Mouse (Mus musculus) stomach, embryonic 14.5 days (tissue): ENCODE data around the gene Nsmce3. TPM values are rescaled to one million over a fixed set of nuclear protein-coding genes. Genes with fewer than 3 reads are reported as not detected.

Experiments used
- ATAC-seq: fragments of 200-750 bp; cut with Nextera tagmentation; 2 replicates; pipeline ENCODE4 v1.8.0; 2017; ENCODE audit warnings: low read depth, moderate TSS enrichment; ENCODE audit not compliant: insufficient number of reproducible peaks, insufficient read depth, low FRiP score
- H3K27ac ChIP-seq: fragments of 300-500 bp; sonication (generic); 2 replicates; pipeline ENCODE4 v1.5.1; 2014; ENCODE audit warnings: mild to moderate bottlenecking, low read length, moderate library complexity, mixed read lengths
- H3K27me3 ChIP-seq: fragments of 300-500 bp; sonication (generic); 2 replicates; pipeline ENCODE4 v1.6.1; 2014; ENCODE audit warnings: low read length, control low read depth, mixed read lengths; ENCODE audit not compliant: control insufficient read depth, insufficient read depth
- H3K36me3 ChIP-seq: fragments of 300-500 bp; sonication (generic); 2 replicates; pipeline ENCODE4 v1.6.1; 2014; ENCODE audit warnings: mild to moderate bottlenecking, control low read depth, low read length, moderate library complexity, mixed read lengths; ENCODE audit not compliant: control insufficient read depth, insufficient read depth
- H3K4me1 ChIP-seq: fragments of 300-500 bp; sonication (generic); 2 replicates; pipeline ENCODE4 v1.6.1; 2014; ENCODE audit warnings: low read length, control low read depth, mixed read lengths; ENCODE audit not compliant: control insufficient read depth, insufficient read depth
- H3K4me2 ChIP-seq: fragments of 300-500 bp; sonication (generic); replicated peaks from 2 replicates; pipeline ENCODE4 v1.6.1; 2014; ENCODE audit warnings: low read depth, low read length, control low read depth
- H3K4me3 ChIP-seq: fragments of 300-500 bp; sonication (generic); 2 replicates; pipeline ENCODE4 v1.5.1; 2014; ENCODE audit warnings: low read depth, low read length, control low read depth
- H3K9ac ChIP-seq: fragments of 300-500 bp; sonication (generic); replicated peaks from 2 replicates; pipeline ENCODE4 v1.6.1; 2014; ENCODE audit warnings: low read depth, mild to moderate bottlenecking, control low read depth, low read length, moderate library complexity, mixed read lengths
- H3K9me3 ChIP-seq: fragments of 300-500 bp; sonication (generic); 2 replicates; pipeline ENCODE4 v1.6.1; 2016; ENCODE audit warnings: low read depth, low read length, control low read depth; ENCODE audit not compliant: control insufficient read depth
- WGBS: fragments of 180-500 bp; shearing (Covaris S2); extraction: QIAGEN DNeasy Blood & Tissue Kit; methylation state at CpG from one replicate; pipeline ENCODE4 v1.1.7; 2014; 5-methylcytosine and 5-hydroxymethylcytosine counted together
- polyA plus RNA-seq: library from polyadenylated mRNA; unstranded; fragments of >200 nt; fragmentation: Nextera tagmentation; extraction: Ambion mirVana; gene quantifications from 2 replicates; pipeline ENCODE4 v1.2.1, GENCODE M21; 2014

Gene Nsmce3
- 11.6 and 12.8 TPM in 2 replicates for polyA plus RNA-seq

- H3K27ac ChIP-seq, result peak within 1 kb of the TSS; percentile 97
- peak within 1 kb of the TSS; percentile 60 for H3K4me2 ChIP-seq
- under 1% methylated on average over 57 of the region's 57 CpGs for WGBS
- H3K9ac ChIP-seq, result peak within 1 kb of the TSS; percentile 95
- ATAC-seq, result peak; percentile 95
- H3K36me3 ChIP-seq, result no peaks in the 10 kb centered on the region
- no peaks in the 10 kb centered on the region for H3K27me3 ChIP-seq
- no peaks in the 10 kb centered on the region for H3K9me3 ChIP-seq
- peak within 1 kb of the TSS; percentile 87 for H3K4me3 ChIP-seq
- H3K4me1 ChIP-seq, result peaks cover 8% of the 10 kb centered on the region
Measured at GRCm38 (mm10) chr7:64872743-64873241, at the start of gene Nsmce3. Gene Nsmce3 (minus strand): TSS chr7:64872997.

- no peak overlapping the region for H3K9ac ChIP-seq
- H3K36me3 ChIP-seq, result no peaks in the 10 kb centered on the region
- ATAC-seq, result no peak
- no peak overlapping the region for H3K4me2 ChIP-seq
- no peaks in the 10 kb centered on the region for H3K4me1 ChIP-seq
- no peaks in the 10 kb centered on the region for H3K27me3 ChIP-seq
- H3K9me3 ChIP-seq, result no peaks in the 10 kb centered on the region
- 80% methylated on average over 13 of the region's 13 CpGs for WGBS
- no peak overlapping the region for H3K27ac ChIP-seq
- H3K4me3 ChIP-seq, result no peak overlapping the region
Measured at GRCm38 (mm10) chr7:64921189-64921588, 48.4 kb upstream of the Nsmce3 start.

GRCm38 (mm10) chr7:64920735-64921134, 47.9 kb upstream of the Nsmce3 start:
- Histone ChIP-seq H3K36me3 (no peaks in the 10 kb centered on the region), H3K27ac (no peak overlapping the region), H3K4me3 (no peak overlapping the region), H3K9ac (no peak overlapping the region), H3K9me3 (no peaks in the 10 kb centered on the region), H3K4me1 (no peaks in the 10 kb centered on the region), H3K4me2 (no peak overlapping the region), H3K27me3 (no peaks in the 10 kb centered on the region)
- WGBS, result 88% methylated on average over 5 of the region's 5 CpGs
- no peak for ATAC-seq

- H3K4me1 ChIP-seq, result no peaks in the 10 kb centered on the region
- H3K27me3 ChIP-seq, result no peaks in the 10 kb centered on the region
- 42% methylated on average over 7 of the region's 7 CpGs for WGBS
- H3K27ac ChIP-seq, result no peak overlapping the region
- no peaks in the 10 kb centered on the region for H3K9me3 ChIP-seq
- no peak for ATAC-seq
- H3K9ac ChIP-seq, result no peak overlapping the region
- no peak overlapping the region for H3K4me3 ChIP-seq
- H3K36me3 ChIP-seq, result no peaks in the 10 kb centered on the region
- no peak overlapping the region for H3K4me2 ChIP-seq
Measured at GRCm38 (mm10) chr7:64916654-64917053, 43.9 kb upstream of the Nsmce3 start.

GRCm38 (mm10) chr7:64915121-64915520, 42.3 kb upstream of the Nsmce3 start:
- Histone ChIP-seq H3K27me3 (no peaks in the 10 kb centered on the region), H3K36me3 (no peaks in the 10 kb centered on the region), H3K9ac (no peak overlapping the region), H3K27ac (no peak overlapping the region), H3K4me3 (no peak overlapping the region), H3K4me2 (no peak overlapping the region), H3K9me3 (no peaks in the 10 kb centered on the region), H3K4me1 (no peaks in the 10 kb centered on the region)
- no peak for ATAC-seq
- 58% methylated on average over 2 of the region's 2 CpGs for WGBS

- Histone ChIP-seq H3K9me3 (no peaks in the 10 kb centered on the region), H3K4me3 (no peak overlapping the region), H3K27ac (no peak overlapping the region), H3K4me1 (no peaks in the 10 kb centered on the region), H3K27me3 (no peaks in the 10 kb centered on the region), H3K4me2 (no peak overlapping the region), H3K9ac (no peak overlapping the region), H3K36me3 (no peaks in the 10 kb centered on the region)
- no peak for ATAC-seq
- 70% methylated on average over 2 of the region's 2 CpGs for WGBS
Measured at GRCm38 (mm10) chr7:64911945-64912344, 39.1 kb upstream of the Nsmce3 start.

- Histone ChIP-seq H3K4me3 (no peak overlapping the region), H3K9ac (no peak overlapping the region), H3K27ac (no peak overlapping the region), H3K27me3 (no peaks in the 10 kb centered on the region), H3K36me3 (no peaks in the 10 kb centered on the region), H3K4me2 (no peak overlapping the region), H3K9me3 (no peaks in the 10 kb centered on the region), H3K4me1 (no peaks in the 10 kb centered on the region)
- no peak for ATAC-seq
- 85% methylated on average over 2 of the region's 2 CpGs for WGBS
Measured at GRCm38 (mm10) chr7:64910208-64910607, 37.4 kb upstream of the Nsmce3 start.

GRCm38 (mm10) chr7:64906955-64907354, 34.2 kb upstream of the Nsmce3 start:
- 58% methylated on average over 5 of the region's 5 CpGs for WGBS
- Histone ChIP-seq H3K27me3 (no peaks in the 10 kb centered on the region), H3K9me3 (no peaks in the 10 kb centered on the region), H3K4me1 (no peaks in the 10 kb centered on the region), H3K4me3 (no peak overlapping the region), H3K27ac (no peak overlapping the region), H3K4me2 (no peak overlapping the region), H3K36me3 (no peaks in the 10 kb centered on the region), H3K9ac (no peak overlapping the region)
- ATAC-seq, result no peak

- Histone ChIP-seq H3K4me2 (no peak overlapping the region), H3K9me3 (no peaks in the 10 kb centered on the region), H3K4me3 (no peak overlapping the region), H3K9ac (no peak overlapping the region), H3K27ac (no peak overlapping the region), H3K4me1 (no peaks in the 10 kb centered on the region), H3K27me3 (no peaks in the 10 kb centered on the region), H3K36me3 (no peaks in the 10 kb centered on the region)
- ATAC-seq, result no peak
- WGBS, result 68% methylated on average over 3 of the region's 3 CpGs
Measured at GRCm38 (mm10) chr7:64905506-64905905, 32.7 kb upstream of the Nsmce3 start.
